Mouse (Mus musculus): ENCODE results near the gene Spsb4. TPM values are rescaled to one million over a fixed set of nuclear protein-coding genes. Genes with fewer than 3 reads are reported as not detected.

Spsb4 gene
- total RNA-seq (2014; fragmentation: Nextera tagmentation) (3.1 and 3.9 TPM in 2 replicates), total RNA-seq (2017) (5.5 and 6.1 TPM in 2 replicates)

- ATAC-seq (replicated peaks; ENCODE audit: poor library complexity, severe bottlenecking): peak; percentile 76
Observed at GRCm38 (mm10) chr9:97018677-97019147, at the start of gene Spsb4. Gene Spsb4, minus strand, starts transcription at chr9:97018843.

GRCm38 (mm10) chr9:97067761-97068160, 49.1 kb upstream of the Spsb4 start:
- no peak for ATAC-seq (replicated peaks; ENCODE audit: poor library complexity, severe bottlenecking)

DNA sequence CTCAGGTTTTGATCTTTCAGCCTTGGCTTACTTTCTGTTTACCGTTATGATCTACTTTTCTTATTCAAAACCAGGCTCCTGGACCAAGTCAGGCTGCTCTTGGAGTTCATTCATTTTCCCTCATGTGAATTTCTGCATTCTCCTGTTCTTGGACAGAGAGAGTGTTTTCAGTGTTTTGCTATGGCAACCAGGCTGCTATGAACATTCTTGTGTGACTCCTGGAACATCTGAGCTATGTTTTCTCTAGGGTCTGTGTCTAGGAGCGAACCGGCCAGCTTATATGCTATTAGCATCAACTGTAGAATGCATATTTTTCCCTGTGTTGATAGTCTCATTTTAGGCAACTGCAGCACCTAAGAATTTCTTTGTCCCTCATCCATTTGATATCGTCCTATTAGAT, 47.2 kb upstream of the Spsb4 start:
- ATAC-seq (replicated peaks; ENCODE audit: poor library complexity, severe bottlenecking): no peak

GRCm38 (mm10) chr9:97065216-97065615, 46.6 kb upstream of the Spsb4 start:
- no peak for ATAC-seq (replicated peaks; ENCODE audit: poor library complexity, severe bottlenecking)

GRCm38 (mm10) chr9:97064161-97064560, 45.5 kb upstream of the Spsb4 start:
- ATAC-seq (replicated peaks; ENCODE audit: poor library complexity, severe bottlenecking): no peak

- ATAC-seq (replicated peaks; ENCODE audit: poor library complexity, severe bottlenecking): no peak
Observed at GRCm38 (mm10) chr9:97061696-97062095, 43.1 kb upstream of the Spsb4 start.

DNA sequence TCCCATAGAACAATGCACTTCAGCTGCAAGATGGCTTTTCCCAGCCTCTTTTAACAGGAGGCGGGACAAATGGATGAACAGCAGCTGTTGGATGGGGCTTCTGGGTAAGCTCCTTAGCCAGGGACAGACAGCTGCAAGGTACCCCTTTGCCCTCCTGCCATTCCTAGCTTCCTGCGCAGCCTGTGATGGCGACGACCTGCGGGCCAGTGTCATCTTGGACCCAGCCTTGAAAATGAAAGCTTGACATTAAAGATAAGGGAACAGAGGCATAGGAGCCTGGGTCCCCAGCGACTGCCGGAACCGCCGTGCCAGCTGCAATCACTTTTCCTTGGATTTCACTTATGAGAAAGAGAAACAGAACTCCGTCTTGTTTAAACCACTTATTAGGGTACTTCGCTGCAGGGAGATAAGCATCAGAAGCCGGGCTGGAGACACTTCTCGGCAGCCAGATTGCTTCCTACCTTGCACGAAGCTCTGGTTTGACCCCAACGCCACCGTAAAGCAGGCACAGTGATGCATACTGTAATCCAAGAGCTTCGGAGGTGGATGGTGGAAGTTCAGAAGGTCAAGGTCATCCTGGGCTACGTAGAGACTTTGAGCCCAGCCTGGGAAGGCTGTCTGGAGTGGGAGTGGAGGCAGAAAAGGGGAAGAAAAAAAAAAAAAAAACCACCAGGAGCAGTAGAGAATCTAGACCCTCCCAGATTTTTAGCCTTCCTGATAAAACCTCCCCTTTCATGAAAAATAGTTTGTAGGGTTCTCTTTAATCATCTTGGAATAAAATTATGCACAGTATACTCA, 38.1 kb upstream of the Spsb4 start:
- 0 out of 2 replicates have a peak, but pooled peaks have one; percentile 12 for ATAC-seq (replicated peaks; ENCODE audit: poor library complexity, severe bottlenecking)

- no peak for ATAC-seq (replicated peaks; ENCODE audit: poor library complexity, severe bottlenecking)
Observed at GRCm38 (mm10) chr9:97055906-97056305, 37.3 kb upstream of the Spsb4 start.

GRCm38 (mm10) chr9:97051176-97051575, 32.5 kb upstream of the Spsb4 start:
- ATAC-seq (replicated peaks; ENCODE audit: poor library complexity, severe bottlenecking): no peak

DNA sequence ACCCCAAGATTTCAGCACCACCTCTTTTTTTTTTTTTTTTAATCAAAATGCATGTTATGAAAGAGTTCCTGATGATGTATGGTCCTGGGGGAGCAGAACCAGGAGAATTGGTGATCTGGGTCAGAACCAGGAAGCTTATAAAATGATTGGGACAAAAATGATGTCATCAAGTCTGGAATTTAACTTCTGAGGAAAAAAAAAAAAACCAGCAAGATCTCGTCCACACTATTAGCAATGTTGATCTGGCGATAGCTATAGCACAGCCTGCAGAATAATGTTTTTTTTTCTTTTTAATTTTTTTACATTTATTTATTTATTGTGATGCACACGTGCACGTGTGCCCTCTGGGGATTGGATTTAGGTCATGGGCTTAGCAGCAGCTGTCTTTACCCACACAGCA, 27.6 kb upstream of the Spsb4 start:
- no peak for ATAC-seq (replicated peaks; ENCODE audit: poor library complexity, severe bottlenecking)

DNA sequence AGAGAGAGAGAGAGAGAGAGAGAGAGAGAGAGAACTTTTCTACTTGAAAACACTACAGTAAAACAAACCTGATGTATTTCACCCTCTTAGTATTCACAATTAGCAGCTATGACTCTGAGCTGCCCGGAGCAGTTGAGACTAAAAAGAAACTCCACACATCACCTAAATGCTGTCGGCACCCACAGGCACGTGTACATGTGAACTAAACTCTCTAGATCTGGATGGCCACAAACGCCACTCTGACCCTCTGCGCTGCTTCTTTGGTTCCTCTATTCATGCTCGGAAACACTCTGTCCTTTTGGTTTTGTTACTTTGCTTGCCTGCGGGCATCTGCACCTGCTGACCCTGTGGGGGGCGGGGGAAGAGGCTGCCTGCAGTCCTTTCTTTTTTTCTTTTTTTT, 23.0 kb upstream of the Spsb4 start:
- ATAC-seq (replicated peaks; ENCODE audit: poor library complexity, severe bottlenecking): peak; percentile 50

GRCm38 (mm10) chr9:97038010-97038409, 19.4 kb upstream of the Spsb4 start:
- peak; percentile 78 for ATAC-seq (replicated peaks; ENCODE audit: poor library complexity, severe bottlenecking)

DNA sequence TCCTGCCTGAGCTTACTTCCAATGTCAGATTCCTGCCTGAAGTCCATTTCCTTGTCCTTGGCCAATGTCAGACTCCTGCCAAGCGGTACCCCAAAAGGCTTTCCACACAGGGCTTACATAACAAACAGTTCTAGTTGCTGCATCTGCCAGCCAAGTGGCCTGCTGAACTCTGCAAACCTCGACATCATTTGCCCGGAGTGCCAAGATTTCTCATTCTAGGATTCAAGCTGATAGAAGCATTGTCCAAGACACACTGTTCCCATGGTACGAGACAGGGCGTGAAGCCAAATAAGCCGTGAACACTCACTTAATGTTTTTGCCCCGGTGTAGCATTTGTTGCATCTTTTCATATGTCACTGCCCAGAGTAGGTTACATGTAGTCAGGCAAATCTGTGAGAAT, 18.0 kb upstream of the Spsb4 start:
- ATAC-seq (replicated peaks; ENCODE audit: poor library complexity, severe bottlenecking): no peak

DNA sequence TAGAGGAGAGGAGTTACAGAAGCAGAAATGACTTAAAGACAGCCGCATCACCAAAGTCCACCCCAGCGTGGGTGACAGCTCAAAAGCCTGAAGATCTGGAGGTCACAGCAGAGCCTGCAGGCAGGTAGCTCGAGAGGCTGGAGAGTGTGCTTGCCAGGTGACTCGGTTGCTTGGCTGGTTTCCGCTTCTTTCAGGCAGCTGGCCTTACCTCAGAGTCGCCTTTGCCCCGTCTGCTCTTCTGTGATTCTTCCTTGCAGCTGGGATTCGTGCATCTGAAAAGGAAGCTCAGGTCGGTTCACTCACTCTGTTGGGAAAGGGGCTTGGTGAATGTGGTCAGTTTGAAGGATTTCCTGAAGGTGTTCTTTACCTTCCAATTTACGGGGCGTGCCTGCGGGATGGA, 8.7 kb upstream of the Spsb4 start:
- ATAC-seq (replicated peaks; ENCODE audit: poor library complexity, severe bottlenecking): no peak

DNA sequence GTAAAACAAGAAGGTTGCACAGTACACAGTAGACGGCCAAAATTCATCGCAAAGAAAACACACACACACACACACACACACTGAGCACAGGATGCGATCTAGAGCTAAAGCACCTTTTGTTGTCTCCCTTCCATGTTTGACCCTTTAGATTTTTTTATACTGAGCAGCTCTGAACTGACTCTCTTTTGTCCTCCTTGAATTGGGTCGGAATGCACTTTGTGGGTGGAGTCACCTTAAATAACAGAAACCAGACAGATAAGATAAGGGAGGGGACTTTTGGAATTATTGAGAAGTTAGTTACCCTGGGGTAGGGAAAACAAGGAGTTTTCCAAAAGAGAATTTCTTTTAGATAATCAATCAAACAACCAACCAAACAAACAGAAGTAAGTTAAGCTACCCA, 7.4 kb upstream of the Spsb4 start:
- no peak for ATAC-seq (replicated peaks; ENCODE audit: poor library complexity, severe bottlenecking)

DNA sequence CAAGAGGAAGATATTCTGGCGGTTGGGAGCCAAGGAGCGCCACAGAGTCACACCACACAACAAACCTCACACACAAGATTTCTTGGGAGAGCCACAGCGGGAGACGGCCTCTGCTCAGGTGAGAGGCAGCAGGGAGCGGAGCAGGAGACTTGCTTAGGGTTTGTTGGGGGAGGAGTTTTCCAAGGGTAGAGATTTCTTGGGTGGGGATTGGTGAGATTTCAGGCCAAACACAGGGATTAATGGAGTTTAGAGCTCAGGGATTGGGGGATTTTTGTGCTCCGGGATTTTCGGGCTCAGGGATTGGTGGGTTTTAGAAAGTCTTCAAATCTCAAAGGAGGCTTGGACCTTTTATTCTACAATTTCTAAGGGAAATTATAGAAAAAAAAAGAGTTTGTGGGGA, 5.8 kb upstream of the Spsb4 start:
- ATAC-seq (replicated peaks; ENCODE audit: poor library complexity, severe bottlenecking): no peak

- ATAC-seq (replicated peaks; ENCODE audit: poor library complexity, severe bottlenecking): no peak
Observed at GRCm38 (mm10) chr9:97022948-97023347, 4.3 kb upstream of the Spsb4 start.

- ATAC-seq (replicated peaks; ENCODE audit: poor library complexity, severe bottlenecking): no peak
Observed at GRCm38 (mm10) chr9:97022371-97022770, 3.7 kb upstream of the Spsb4 start.

DNA sequence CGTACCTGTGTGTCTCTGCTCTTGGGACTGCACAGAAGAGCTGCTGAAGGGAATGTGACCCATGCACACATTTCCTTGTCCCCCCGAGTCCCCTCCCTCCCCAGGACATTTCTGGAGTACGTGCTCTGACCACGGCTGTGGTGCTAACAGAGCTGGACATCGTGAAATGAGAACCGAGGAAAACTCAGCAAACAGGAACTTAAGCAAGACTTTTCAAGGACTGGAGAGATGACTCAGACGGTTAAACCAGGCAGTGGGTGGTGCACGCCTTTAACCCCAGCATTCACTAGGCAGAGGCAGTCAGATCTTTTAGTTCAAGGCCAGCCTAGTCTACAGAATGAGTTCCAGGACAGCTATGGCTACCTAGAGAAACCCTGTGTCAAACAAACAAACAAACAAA, 1.5 kb upstream of the Spsb4 start:
- peak; percentile 41 for ATAC-seq (replicated peaks; ENCODE audit: poor library complexity, severe bottlenecking)

DNA sequence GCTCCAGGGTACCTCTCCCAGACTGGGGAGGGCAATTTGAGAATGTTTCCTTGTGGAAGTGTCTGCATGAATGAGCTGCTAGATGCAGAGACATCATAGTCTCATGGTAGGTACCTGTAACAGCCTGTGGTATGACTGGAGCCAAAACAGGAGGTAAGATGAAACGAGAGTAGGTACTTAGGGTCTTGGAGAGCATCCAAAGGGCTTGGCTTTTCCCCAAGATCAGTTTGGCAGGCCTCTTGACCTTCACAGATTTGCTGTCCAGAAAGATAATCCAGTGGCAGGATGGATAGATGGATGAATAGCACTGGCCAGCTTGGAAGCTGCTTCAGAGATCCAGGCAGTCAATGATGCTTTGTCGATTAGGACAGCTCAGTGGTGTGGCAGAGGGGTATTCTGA, 1.0 kb upstream of the Spsb4 start:
- ATAC-seq (replicated peaks; ENCODE audit: poor library complexity, severe bottlenecking): no peak

DNA sequence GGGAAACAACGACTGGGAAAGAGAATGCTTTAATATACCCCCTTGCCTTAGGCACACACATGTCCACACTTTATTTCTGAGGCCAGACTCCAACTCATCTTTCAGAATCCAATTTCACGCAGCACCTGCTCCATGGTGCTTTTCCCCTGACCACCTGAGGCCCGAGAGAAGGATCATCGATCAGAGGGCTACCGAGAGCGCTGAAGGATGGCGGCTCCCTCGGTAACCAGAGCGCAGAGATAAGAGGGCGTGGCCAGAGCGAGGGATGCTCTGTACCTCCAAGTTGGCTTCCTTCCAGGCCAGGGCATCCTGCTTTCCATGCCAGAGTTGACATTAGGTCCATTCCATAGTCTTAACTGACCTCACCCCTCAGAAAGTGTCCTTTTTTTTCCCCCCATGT, 588 bp upstream of the Spsb4 start:
- no peak for ATAC-seq (replicated peaks; ENCODE audit: poor library complexity, severe bottlenecking)

All from granulocyte monocyte progenitor cell, adult 5-6 weeks (primary cell).